Mouse (Mus musculus) bone marrow macrophage, adult 2 months (primary cell): ENCODE measurements around the gene Egln2. TPM values are rescaled to one million over a fixed set of nuclear protein-coding genes. Genes with fewer than 3 reads are reported as not detected.

Experiments
- H3K27ac ChIP-seq: 2 replicates; pipeline ENCODE4 v1.5.1; 2012; ENCODE audit warnings: low read depth, low read length; ENCODE audit not compliant: insufficient read depth
- H3K4me1 ChIP-seq: 2 replicates; pipeline ENCODE4 v1.6.1; 2012; ENCODE audit warnings: low read length; ENCODE audit not compliant: control insufficient read depth, insufficient read depth
- H3K4me3 ChIP-seq: 2 replicates; pipeline ENCODE4 v1.5.1; 2012; ENCODE audit warnings: mild to moderate bottlenecking, low read length, moderate library complexity; ENCODE audit not compliant: insufficient read depth
- CTCF ChIP-seq: IDR thresholded peaks from 2 replicates; pipeline ENCODE4 v1.5.1; 2012; ENCODE audit warnings: low read depth, mild to moderate bottlenecking, low read length, moderate library complexity
- POLR2A ChIP-seq: IDR thresholded peaks from 2 replicates; pipeline ENCODE4 v1.6.1; 2012; ENCODE audit warnings: mild to moderate bottlenecking, low read depth, low read length, borderline replicate concordance
- polyA plus RNA-seq: library from polyadenylated mRNA; stranded (reverse); fragments of >200 nt; gene quantifications from 2 replicates; pipeline ENCODE4 v1.2.4, GENCODE M21; 2012; ENCODE audit not compliant: missing spikeins, insufficient read depth, insufficient read length

The Egln2 gene
- polyA plus RNA-seq, 1 experiment = 30.8 TPM

DNA sequence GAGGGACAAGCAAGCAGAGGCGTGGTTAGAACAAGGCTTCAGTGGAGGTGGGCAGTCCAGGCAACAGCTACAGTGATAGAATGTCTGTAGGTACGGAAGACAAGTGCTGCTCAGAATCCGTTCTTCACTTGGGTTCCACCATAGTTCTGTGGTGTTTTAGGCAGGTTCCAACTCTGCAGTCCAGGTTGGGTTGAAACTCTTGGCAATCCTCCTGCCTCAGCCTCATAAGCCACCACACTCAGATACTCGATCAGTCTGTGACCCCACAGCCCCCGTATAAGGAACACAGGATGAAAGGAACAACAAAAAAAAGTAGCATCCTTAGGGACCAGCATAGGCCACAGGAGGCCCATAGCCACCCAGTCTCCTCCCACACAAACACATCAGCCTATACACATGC, 25.8 kb upstream of the Egln2 start:
- Histone ChIP-seq H3K4me3 (no peak overlapping the region), H3K27ac (no peak overlapping the region), H3K4me1 (peaks cover 22% of the 10 kb centered on the region)
- no peak for TF ChIP-seq POLR2A
- no peak for TF ChIP-seq CTCF

DNA sequence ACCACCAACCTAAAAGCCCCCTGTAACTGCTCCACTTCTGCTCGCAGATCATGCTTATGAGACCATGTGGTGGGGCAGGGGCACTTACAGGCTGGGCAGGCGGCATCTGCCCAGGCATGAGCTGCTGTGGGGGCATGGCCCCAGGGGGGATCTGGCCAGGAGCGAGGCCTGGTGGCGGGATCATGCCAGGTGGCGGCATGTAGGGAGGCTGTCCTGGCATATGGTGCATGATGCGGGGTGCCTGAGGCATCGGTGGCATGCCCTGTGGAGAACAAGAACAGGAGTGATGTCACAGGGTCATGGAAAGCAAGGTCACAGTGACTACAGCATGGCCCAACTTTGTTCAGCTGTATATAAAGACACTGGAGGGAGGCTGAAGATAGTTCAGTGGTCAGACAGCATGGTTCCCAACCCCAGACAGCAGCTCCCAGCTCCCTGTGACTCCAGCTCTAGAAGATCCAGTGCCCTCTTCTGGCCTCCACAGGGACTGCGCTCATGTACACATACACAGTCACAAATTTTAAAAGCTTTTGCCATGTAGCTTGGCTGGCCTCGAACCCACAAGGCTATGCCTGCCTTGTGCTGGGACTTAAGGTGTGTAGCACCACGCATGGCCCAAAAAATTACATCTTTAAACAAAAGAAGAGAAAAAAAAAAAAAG, 22.8 kb upstream of the Egln2 start:
- Histone ChIP-seq H3K4me1 (peaks cover 8% of the 10 kb centered on the region), H3K27ac (no peak overlapping the region), H3K4me3 (no peak overlapping the region)
- no peak for TF ChIP-seq POLR2A
- TF ChIP-seq CTCF = no peak; the same call in 1 of the 2 replicates

GRCm38 (mm10) chr7:27185986-27186385, 19.4 kb upstream of the Egln2 start:
- Histone ChIP-seq H3K4me1 (no peaks in the 10 kb centered on the region), H3K27ac (no peak overlapping the region)
- TF ChIP-seq CTCF (no peak), POLR2A (no peak)

DNA sequence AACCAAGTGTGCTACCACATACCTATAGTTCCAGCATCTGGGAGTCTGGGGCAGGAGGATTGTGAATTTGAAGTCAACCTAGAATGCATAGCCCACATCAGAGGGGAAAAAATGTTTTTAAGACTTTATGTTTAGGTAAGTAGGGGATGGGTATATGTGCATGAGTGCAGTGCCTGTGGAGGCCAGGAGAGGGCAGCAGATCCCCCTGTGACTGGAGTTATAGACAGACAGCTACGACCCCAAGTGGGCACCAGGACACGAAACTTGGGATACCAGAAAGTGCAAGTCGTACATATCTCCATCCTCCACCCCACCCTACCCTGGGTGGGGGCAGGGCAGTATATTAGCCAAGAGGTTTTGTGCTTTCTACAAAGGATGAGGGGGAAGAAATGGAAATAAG, 18.4 kb upstream of the Egln2 start:
- Histone ChIP-seq H3K4me1 (no peaks in the 10 kb centered on the region), H3K27ac (no peak overlapping the region), H3K4me3 (no peak overlapping the region)
- TF ChIP-seq CTCF (peak; percentile 48), POLR2A (no peak)

More at GRCm38 (mm10) chr7:27185986-27186385, 19.4 kb upstream of the Egln2 start:
- no peak overlapping the region for H3K4me3 ChIP-seq

DNA sequence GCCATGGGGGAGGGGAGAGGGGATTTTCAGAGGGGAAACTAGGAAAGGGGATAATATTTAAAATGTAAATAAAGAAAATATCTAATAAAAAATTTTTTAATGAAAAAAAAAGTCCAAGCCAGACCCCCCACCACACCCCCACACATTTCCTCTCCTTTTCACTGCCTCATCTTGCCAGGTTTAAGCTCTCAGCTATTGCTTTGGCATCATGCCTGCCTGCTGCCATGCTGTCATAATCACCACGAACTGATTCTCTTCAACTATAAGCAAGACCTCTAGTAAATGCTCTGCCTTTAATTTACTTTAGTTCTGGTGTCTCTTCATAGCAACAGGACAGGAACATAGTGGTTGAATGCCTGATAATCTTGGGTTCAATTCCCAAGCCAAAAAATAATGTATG, 15.9 kb upstream of the Egln2 start:
- Histone ChIP-seq H3K4me1 (peaks cover 9% of the 10 kb centered on the region), H3K4me3 (no peak overlapping the region), H3K27ac (no peak overlapping the region)
- TF ChIP-seq CTCF = no peak
- TF ChIP-seq POLR2A = no peak

GRCm38 (mm10) chr7:27180837-27181695, 14.5 kb upstream of the Egln2 start, which contains the start of the genes Gm21983 and Mia:
Gene Gm21983, minus strand, starts transcription at chr7:27181086.
Gene Mia, minus strand, starts transcription at chr7:27181157.
- H3K4me3 ChIP-seq = no peak within 1 kb of the TSS
- H3K27ac ChIP-seq = no peak within 1 kb of the TSS
- peaks cover 9% of the 10 kb centered on the region for H3K4me1 ChIP-seq
- TF ChIP-seq CTCF = no peak
- TF ChIP-seq POLR2A = no peak

- no peak for TF ChIP-seq CTCF
- Histone ChIP-seq H3K4me1 (peaks cover 9% of the 10 kb centered on the region), H3K27ac (no peak overlapping the region), H3K4me3 (no peak overlapping the region)
Observed at GRCm38 (mm10) chr7:27180036-27180435, 13.4 kb upstream of the Egln2 start.

DNA sequence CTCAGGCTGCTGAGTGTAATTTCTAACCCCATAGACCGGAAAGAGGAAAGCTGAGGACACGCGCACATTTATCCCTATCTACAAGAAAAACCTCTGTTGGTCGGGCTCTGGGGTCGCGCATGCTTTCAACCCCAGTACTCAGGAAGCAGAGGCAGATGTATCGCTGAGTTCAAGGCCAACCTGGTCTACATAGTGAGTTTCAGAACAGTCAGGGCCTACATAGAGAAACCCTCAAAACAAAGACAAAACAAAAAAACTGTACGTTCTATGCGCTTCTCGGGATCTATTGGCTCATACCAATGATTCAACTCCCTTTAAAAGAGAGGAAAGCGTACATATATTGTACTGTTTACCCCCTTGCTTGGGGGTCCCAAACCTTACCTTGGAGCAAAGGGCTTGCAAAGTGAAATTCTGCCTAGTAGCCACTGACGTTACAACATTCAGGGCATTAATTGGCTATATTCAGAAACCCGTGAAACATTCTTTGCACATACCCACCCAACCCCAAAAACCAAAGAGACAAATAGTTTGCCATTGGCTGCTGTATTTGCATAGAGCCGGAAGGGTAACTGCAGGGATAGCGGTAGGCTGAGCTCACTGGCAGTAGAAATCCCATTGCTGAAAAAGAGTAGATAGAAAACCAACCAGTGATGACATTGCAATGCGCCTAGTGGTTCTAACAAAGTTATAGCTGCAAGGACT, 12.8 kb upstream of the Egln2 start:
- Histone ChIP-seq H3K27ac (peak overlapping the region; percentile 42), H3K4me3 (peak overlapping the region; percentile 53), H3K4me1 (peaks cover 9% of the 10 kb centered on the region)
- TF ChIP-seq POLR2A (no peak), CTCF (no peak)

- Histone ChIP-seq H3K4me1 (peaks cover 9% of the 10 kb centered on the region), H3K27ac (peak within 1 kb of the TSS; percentile 82), H3K4me3 (peak within 1 kb of the TSS; percentile 74)
- no peak for TF ChIP-seq CTCF
- TF ChIP-seq POLR2A = no peak
Observed at GRCm38 (mm10) chr7:27178324-27179216, 12.0 kb upstream of the Egln2 start, which contains the start of gene Rab4b. Gene Rab4b, minus strand, starts transcription at chr7:27178896.
